In genomic region chr14:25549871-25550840, GRCm38 (mm10) we compare ENCODE assay signal across 8 mouse cellular contexts.
A peak's percentile ranks its signal among the peaks of the same experiment; 100 is the strongest.
DNase-seq lines count a peak whose midpoint lies in the region; TF ChIP-seq lines count a peak whose summit lies in the region.

No protein-coding gene starts in this region.

- H3K4me3 ChIP-seq in limb, embryonic 10.5 days, result peak overlapping the region; percentile 23; the same call in 1 of the 2 replicates
- no peak overlapping the region for H3K4me3 ChIP-seq in kidney, adult 2 months (ENCODE audit: insufficient read depth, low read depth, low read length)

- 37% methylated on average over 10 of the region's 10 CpGs for WGBS in limb, embryonic 10.5 days
- 68% methylated on average over 10 of the region's 10 CpGs for WGBS in kidney, adult 2 months

- peaks cover 67% of the 10 kb centered on the region for H3K36me3 ChIP-seq in limb, embryonic 10.5 days
- H3K36me3 ChIP-seq in kidney, adult 2 months (ENCODE audit: control insufficient read depth, insufficient read depth, low read length), result no peaks in the 10 kb centered on the region

- no peak for TF ChIP-seq POLR2A in kidney, adult 2 months (IDR thresholded peaks at IDR 0.05; ENCODE audit: low read depth, low read length)

- peak overlapping the region; percentile 81 for H3K27ac ChIP-seq in limb, embryonic 10.5 days
- no peak overlapping the region for H3K27ac ChIP-seq in kidney, adult 2 months (ENCODE audit: insufficient read depth, low read depth, low read length)

- no peak for TF ChIP-seq CTCF in kidney, adult 2 months (conservative IDR thresholded peaks at IDR 0.05; ENCODE audit: insufficient read depth, insufficient read length, low read depth, low read length)

- H3K27me3 ChIP-seq in limb, embryonic 10.5 days (ENCODE audit: low read depth, poor library complexity, severe bottlenecking), result no peaks in the 10 kb centered on the region
- no peaks in the 10 kb centered on the region for H3K27me3 ChIP-seq in kidney, adult 2 months (replicated peaks; ENCODE audit: control insufficient read depth, insufficient read depth, low read length)

- peak; percentile 95 for DNase-seq in brain, adult 2 months (ENCODE audit: low read depth, low spot score)
- peak; percentile 40 to 78 for DNase-seq in cerebellum, postnatal 4 days (ENCODE audit: low spot score in 2 of 2)
- DNase-seq in gonadal fat pad, adult 2 months (ENCODE audit: low read depth), result peak; percentile 87
- peak; percentile 71 for DNase-seq in limb, embryonic 10.5 days (ENCODE audit: low spot score)
- peak; percentile 39 for DNase-seq in retina, postnatal 7 days (ENCODE audit: low read depth, low spot score)
- DNase-seq in lung, postnatal 25 days (ENCODE audit: low spot score), result no peak
- no peak for DNase-seq in thymus, postnatal 10 days (ENCODE audit: low spot score in 2 of 2)
- no peak for DNase-seq in kidney, adult 2 months

- H3K4me1 ChIP-seq in limb, embryonic 10.5 days, result peaks cover 93% of the 10 kb centered on the region
- H3K4me1 ChIP-seq in kidney, adult 2 months (ENCODE audit: control insufficient read depth, insufficient read depth, low read length), result peaks cover 10% of the 10 kb centered on the region

- H3K9me3 ChIP-seq in limb, embryonic 10.5 days (replicated peaks), result no peaks in the 10 kb centered on the region

Comparison
In these comparisons a context has a peak if more than half of its experiments do, and no peak if none do; other contexts are left out.
1. DNase-seq: peak in brain, adult 2 months (single experiment), cerebellum, postnatal 4 days (2 of 2), gonadal fat pad, adult 2 months (single experiment), limb, embryonic 10.5 days (single experiment) and retina, postnatal 7 days (single experiment); none in lung, postnatal 25 days (single experiment), thymus, postnatal 10 days (0 of 2) and kidney, adult 2 months (single experiment).